Mouse (Mus musculus) hindbrain, embryonic 11.5 days (tissue): Measurements from ENCODE around the gene Ddx39b. TPM values are rescaled to one million over a fixed set of nuclear protein-coding genes. Genes with fewer than 3 reads are reported as not detected.
"Not testable (repeated sequence)": the region's sequence is repeated elsewhere in the genome, so short reads cannot be mapped to it uniquely, and the experiment has no call there.

ENCODE experiments used
- ATAC-seq: fragments of 200-750 bp; cut with Nextera tagmentation; 2 replicates; pipeline ENCODE4 v1.8.0; 2017; ENCODE audit warnings: mild to moderate bottlenecking, moderate TSS enrichment, moderate library complexity; ENCODE audit not compliant: low FRiP score
- DNase-seq: peaks from one replicate; pipeline ENCODE4 v3.0.0-alpha.2; 2015; ENCODE audit warnings: low spot score
- H3K27ac ChIP-seq: fragments of 300-500 bp; sonication (generic); 2 replicates; pipeline ENCODE4 v1.5.1; 2014; ENCODE audit warnings: mild to moderate bottlenecking, low read depth, low read length
- H3K27me3 ChIP-seq: fragments of 300-500 bp; sonication (generic); 2 replicates; pipeline ENCODE4 v1.6.1; 2014; ENCODE audit warnings: mild to moderate bottlenecking, low read length, moderate library complexity, mixed read lengths; ENCODE audit not compliant: control insufficient read depth, insufficient read depth
- H3K36me3 ChIP-seq: fragments of 300-500 bp; sonication (generic); 2 replicates; pipeline ENCODE4 v1.6.1; 2014; ENCODE audit warnings: mild to moderate bottlenecking, low read length, moderate library complexity, mixed read lengths; ENCODE audit not compliant: control insufficient read depth, insufficient read depth
- H3K4me1 ChIP-seq: fragments of 300-500 bp; sonication (generic); replicated peaks from 2 replicates; pipeline ENCODE4 v1.6.1; 2014; ENCODE audit warnings: low read length, mixed read lengths; ENCODE audit not compliant: control insufficient read depth, insufficient read depth
- H3K4me2 ChIP-seq: fragments of 300-500 bp; sonication (generic); replicated peaks from 2 replicates; pipeline ENCODE4 v1.6.1; 2014; ENCODE audit warnings: mild to moderate bottlenecking, low read depth, low read length
- H3K4me3 ChIP-seq: fragments of 300-500 bp; sonication (generic); 2 replicates; pipeline ENCODE4 v1.5.1; 2014; ENCODE audit warnings: low read depth, low read length
- H3K9ac ChIP-seq: fragments of 300-500 bp; sonication (generic); 2 replicates; pipeline ENCODE4 v1.6.1; 2014; ENCODE audit warnings: low read depth, low read length
- H3K9me3 ChIP-seq: fragments of 300-500 bp; sonication (generic); 2 replicates; pipeline ENCODE4 v1.6.1; 2016; ENCODE audit warnings: low read length; ENCODE audit not compliant: control insufficient read depth
- WGBS: fragments of 180-500 bp; shearing (Covaris S2); extraction: QIAGEN DNeasy Blood & Tissue Kit; methylation state at CpG from one replicate; pipeline ENCODE4 v1.1.7; 2014; 5-methylcytosine and 5-hydroxymethylcytosine counted together
- polyA plus RNA-seq: library from polyadenylated mRNA; unstranded; fragments of >200 nt; fragmentation: Nextera tagmentation; extraction: Ambion mirVana; gene quantifications from 2 replicates; pipeline ENCODE4 v1.2.1, GENCODE M21; 2014

The Ddx39b gene
- polyA plus RNA-seq, 1 experiment from 2014 or later: 633 TPM

DNA sequence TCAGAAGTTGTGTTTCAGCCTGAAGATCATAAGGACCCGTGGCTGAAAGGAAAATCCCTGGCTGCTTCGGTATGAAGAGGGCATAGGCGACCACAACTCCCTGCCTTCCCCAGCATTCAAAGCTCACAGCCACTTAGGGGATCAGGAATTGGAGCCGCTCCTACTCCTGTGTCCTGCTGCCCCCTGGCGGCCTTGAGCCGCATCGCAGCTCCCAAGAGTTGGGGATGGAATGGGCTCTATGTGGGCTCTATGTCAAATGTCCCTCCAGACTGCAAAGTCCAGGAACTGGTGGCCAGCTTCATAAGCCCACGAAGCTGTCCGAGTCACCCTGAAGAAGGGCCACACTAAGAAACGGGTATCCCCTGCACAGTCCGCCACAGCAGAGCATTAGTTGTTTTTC, 33.2 kb downstream of the Ddx39b start:
- ATAC-seq: 0 out of 2 replicates have a peak, but pooled peaks have one; percentile 25
- Histone ChIP-seq H3K9me3 (no peaks in the 10 kb centered on the region), H3K4me1 (no peaks in the 10 kb centered on the region), H3K27me3 (peaks cover 10% of the 10 kb centered on the region), H3K36me3 (no peaks in the 10 kb centered on the region), H3K27ac (no peak overlapping the region), H3K4me3 (no peak overlapping the region), H3K9ac (no peak overlapping the region), H3K4me2 (no peak overlapping the region)
- 5% methylated on average over 11 of the region's 11 CpGs for WGBS
- DNase-seq: peak; percentile 92

DNA sequence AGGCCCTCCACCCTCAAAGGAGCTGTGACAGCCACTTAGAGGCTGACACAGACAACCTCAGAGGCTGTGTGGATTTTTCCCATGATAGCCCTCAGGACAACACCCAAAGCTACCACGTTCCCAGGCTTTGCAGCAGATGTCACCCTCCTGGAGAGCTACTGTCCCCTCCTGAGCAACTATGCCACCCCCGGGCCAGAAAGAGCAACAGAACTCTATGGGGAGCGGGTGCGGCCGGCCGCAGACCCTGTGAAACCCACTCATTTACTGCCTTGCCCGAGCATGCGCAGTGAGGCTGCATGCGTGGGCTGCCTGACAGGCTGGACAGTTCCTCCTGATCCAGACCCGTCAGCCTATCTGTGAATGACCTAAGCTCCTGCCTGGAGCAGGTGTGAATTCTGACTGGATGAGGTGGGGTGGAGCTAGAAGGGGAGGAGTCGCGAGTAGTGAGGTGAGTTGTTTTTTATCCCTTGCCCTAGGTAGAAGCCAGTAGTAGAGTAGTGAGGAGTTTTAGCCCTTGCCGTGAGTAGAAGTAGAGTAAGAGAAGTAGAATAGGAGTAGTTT, 34.8 kb downstream of the Ddx39b start:
- no peak overlapping the region for H3K9ac ChIP-seq
- peaks cover 10% of the 10 kb centered on the region for H3K27me3 ChIP-seq
- no peak overlapping the region for H3K4me3 ChIP-seq
- no peak overlapping the region for H3K4me2 ChIP-seq
- no peaks in the 10 kb centered on the region for H3K4me1 ChIP-seq
- no peak for DNase-seq
- WGBS: 31% methylated on average over 13 of the region's 13 CpGs
- no peak overlapping the region for H3K27ac ChIP-seq
- H3K9me3 ChIP-seq: no peaks in the 10 kb centered on the region
- no peaks in the 10 kb centered on the region for H3K36me3 ChIP-seq
- ATAC-seq: no peak

DNA sequence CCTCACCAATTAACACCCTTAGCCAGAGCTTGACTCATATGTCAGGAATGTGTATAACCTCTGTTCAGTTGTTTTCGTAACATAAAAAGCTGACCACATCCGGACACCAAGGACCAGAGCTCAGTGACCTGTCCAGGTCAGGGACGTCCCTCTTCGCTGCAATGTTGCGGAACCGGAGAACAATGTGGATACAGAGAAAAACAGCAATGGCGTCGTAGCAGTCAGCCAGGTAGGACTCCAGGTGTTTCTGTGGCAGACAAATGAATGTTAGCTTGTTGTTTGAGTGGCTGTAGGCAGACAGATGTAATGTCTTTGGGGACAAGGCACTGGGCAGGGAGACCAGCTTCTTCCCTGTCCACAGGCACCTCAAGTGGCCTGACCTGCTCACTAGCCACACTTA, 36.5 kb downstream of the Ddx39b start:
- Histone ChIP-seq H3K27me3 (peaks cover 10% of the 10 kb centered on the region), H3K9me3 (no peaks in the 10 kb centered on the region), H3K27ac (no peak overlapping the region), H3K4me1 (no peaks in the 10 kb centered on the region), H3K4me2 (no peak overlapping the region), H3K36me3 (no peaks in the 10 kb centered on the region), H3K9ac (no peak overlapping the region), H3K4me3 (no peak overlapping the region)
- ATAC-seq: no peak
- 87% methylated on average over 8 of the region's 8 CpGs for WGBS
- no peak for DNase-seq

DNA sequence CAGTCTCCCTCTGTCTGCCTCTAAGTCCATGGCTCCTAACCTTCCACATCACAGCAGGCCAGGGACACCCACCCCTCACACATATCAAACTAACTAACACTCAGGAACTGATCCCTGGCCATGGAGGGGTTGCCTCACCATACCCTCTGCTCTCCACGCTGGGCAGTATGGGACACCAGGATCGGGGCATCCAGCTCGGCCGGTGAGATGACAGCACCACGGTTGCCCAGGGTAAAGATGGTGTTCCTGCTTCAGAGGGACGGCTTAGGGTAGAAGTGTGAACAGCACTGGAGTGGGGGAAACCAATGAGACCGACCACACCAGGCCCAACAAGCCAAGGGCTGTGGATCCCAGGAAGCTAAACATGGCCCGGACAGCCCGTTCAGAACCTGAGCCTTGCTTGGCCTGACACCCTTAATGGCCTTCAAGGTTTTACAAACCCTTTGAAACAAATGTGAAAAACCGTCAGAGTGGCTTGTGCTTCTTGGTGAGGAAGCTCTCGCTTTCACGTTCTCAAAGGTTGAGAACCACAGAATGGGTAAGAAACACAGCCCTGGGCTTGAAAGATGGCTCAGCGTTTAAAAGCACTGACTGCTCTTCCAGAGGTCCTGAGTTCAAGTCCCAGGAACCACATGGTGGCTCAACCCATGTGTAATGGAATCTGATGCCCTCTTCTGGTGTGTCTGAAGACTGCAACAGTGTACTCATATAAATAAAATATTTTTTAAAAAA, 37.6 kb downstream of the Ddx39b start:
- Histone ChIP-seq H3K9me3 (no peaks in the 10 kb centered on the region), H3K4me1 (no peaks in the 10 kb centered on the region), H3K27ac (no peak overlapping the region), H3K4me2 (no peak overlapping the region), H3K36me3 (no peaks in the 10 kb centered on the region), H3K9ac (no peak overlapping the region), H3K4me3 (no peak overlapping the region), H3K27me3 (peaks cover 10% of the 10 kb centered on the region)
- 91% methylated on average over 13 of the region's 13 CpGs for WGBS
- ATAC-seq: no peak
- DNase-seq: no peak

DNA sequence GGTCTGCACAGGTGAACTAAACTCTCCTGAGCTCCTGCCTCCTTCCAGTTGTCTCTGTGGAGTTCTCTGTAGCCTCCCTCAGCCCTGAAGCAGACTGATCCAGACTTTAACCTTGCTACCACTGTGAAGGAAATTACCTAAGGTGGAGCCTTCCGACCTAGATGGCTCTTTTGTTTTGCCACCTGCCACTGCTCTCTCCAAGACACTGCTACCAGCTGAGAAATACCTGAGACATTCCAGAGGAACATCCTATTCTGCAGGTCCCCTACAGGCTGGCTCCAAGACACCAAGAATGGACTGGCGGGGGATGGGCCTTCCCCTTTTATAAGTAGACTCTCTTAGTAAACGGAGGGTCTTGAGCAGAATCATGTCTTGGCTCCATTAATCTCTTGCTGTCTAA, 38.7 kb downstream of the Ddx39b start:
- Histone ChIP-seq H3K9me3 (no peaks in the 10 kb centered on the region), H3K27me3 (peaks cover 10% of the 10 kb centered on the region), H3K27ac (no peak overlapping the region), H3K9ac (no peak overlapping the region), H3K36me3 (no peaks in the 10 kb centered on the region), H3K4me3 (no peak overlapping the region), H3K4me1 (no peaks in the 10 kb centered on the region), H3K4me2 (no peak overlapping the region)
- ATAC-seq (no peak), DNase-seq (no peak)
- 72% methylated on average over 3 of the region's 3 CpGs for WGBS

DNA sequence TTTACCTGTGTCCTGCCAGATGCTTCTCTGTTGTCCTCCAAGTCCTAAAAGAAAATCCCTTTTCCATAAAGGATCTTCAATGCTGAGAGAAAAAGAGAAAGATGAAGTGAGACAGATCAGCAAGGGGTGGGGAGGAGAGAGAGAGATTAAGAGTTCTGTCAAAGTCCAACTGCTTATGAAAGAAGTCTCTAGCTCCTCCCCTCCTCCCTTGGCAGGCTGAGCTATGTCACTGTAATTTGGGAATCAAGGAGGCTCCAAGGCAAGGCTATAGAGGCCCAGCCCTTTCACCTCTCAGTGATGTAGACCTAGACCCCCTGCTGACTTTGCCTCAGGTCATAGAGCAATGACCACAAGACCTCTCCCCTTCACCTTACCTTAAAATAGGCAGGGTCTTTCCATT, 43.9 kb downstream of the Ddx39b start:
- no peaks in the 10 kb centered on the region for H3K36me3 ChIP-seq
- H3K4me3 ChIP-seq: no peak overlapping the region
- no peak overlapping the region for H3K4me2 ChIP-seq
- 0 out of 2 replicates have a peak, but pooled peaks cover 2% of the 10 kb centered on the region for H3K27me3 ChIP-seq
- DNase-seq (no peak), ATAC-seq (no peak)
- H3K9ac ChIP-seq: no peak overlapping the region
- no peaks in the 10 kb centered on the region for H3K9me3 ChIP-seq
- H3K27ac ChIP-seq: no peak overlapping the region
- no peaks in the 10 kb centered on the region for H3K4me1 ChIP-seq

DNA sequence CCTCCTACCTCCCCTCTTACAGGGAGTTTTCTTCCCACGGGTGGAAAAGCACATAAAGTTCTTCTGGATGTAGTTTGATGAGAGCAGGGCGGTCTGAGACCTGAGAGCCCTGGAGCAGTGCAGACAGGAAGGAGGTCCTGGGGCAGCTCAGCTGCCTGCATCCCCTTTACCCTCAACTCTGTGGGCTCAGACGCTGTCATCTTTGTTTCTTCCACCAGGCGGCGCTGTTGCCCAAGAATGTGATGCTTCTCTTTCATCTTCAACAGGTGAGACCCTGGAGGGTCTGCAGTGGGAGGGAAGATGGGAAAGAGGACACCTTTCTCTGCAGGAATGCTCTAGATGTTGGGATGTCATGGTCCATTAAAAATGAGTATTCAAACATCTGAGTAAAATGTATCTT, 54.2 kb downstream of the Ddx39b start:
- not testable (repeated sequence) for H3K4me1 ChIP-seq, H3K36me3 ChIP-seq, H3K4me2 ChIP-seq, H3K27ac ChIP-seq, H3K9ac ChIP-seq, H3K27me3 ChIP-seq, H3K9me3 ChIP-seq, H3K4me3 ChIP-seq, ATAC-seq
- 6% methylated on average over 5 of the region's 5 CpGs for WGBS
- peak; percentile 69 for DNase-seq

DNA sequence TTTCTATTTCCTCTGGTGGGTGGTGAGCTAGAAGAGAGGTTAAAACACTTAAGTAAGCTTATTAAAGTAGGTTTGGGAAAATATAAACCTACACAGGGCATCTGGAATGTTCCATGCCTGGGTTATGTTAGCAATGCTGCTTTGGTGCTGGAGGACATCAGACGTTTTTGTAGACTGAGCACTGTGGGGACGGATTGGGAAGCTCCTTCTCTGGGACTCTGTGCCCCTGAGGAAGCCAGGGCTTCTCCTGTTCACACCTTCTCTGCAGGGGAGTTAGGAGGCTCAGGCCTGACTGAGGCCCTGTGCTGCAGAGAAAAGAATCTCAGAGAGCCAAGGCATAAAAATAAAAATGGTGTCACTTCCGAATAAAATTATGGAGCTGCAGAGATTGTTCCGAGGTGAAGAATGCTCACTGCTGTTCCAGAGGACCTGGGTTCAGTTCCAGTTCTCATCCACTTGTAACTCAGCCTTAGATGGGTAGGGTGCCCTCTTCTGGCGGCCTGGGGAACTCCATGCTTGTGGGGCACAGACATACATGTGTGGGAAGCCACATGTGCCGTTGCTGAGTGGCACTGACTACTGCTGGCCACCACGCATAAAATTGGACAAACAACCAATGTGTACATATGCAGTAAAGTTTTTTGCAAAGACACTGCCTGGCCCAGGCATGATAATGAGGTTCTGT, 58.9 kb downstream of the Ddx39b start:
- WGBS: 85% methylated on average over 7 of the region's 7 CpGs

More for the DNA sequence above, 58.9 kb downstream of the Ddx39b start:
- not testable (repeated sequence) for H3K4me2 ChIP-seq, H3K9ac ChIP-seq, H3K9me3 ChIP-seq, H3K4me3 ChIP-seq, ATAC-seq, DNase-seq, H3K27me3 ChIP-seq, H3K4me1 ChIP-seq, H3K27ac ChIP-seq, H3K36me3 ChIP-seq
